Mouse (Mus musculus) myocyte (in vitro differentiated cells): ENCODE measurements around the gene Cd72. TPM values are rescaled to one million over a fixed set of nuclear protein-coding genes. Genes with fewer than 3 reads are reported as not detected.

Source experiments
- H3K27me3 ChIP-seq: one replicate; pipeline ENCODE4 v1.6.1; 2011; ENCODE audit not compliant: control insufficient read depth, insufficient read depth, insufficient read length
- H3K36me3 ChIP-seq: one replicate; pipeline ENCODE4 v1.6.1; 2011; ENCODE audit not compliant: control insufficient read depth, insufficient read depth
- H3K4me2 ChIP-seq: one replicate; pipeline ENCODE4 v1.6.1; 2011; ENCODE audit warnings: low read depth, control low read depth
- H3K4me3 ChIP-seq: one replicate; pipeline ENCODE4 v1.5.1; 2011; ENCODE audit warnings: mild to moderate bottlenecking, control low read depth, moderate library complexity
- H3K79me2 ChIP-seq: one replicate; pipeline ENCODE4 v1.6.1; 2011; ENCODE audit not compliant: control insufficient read depth, insufficient read depth
- H3ac ChIP-seq: one replicate; pipeline ENCODE4 v1.6.1; 2011; ENCODE audit not compliant: control insufficient read depth, insufficient read length
- CEBPB ChIP-seq: IDR thresholded peaks from 2 replicates; pipeline ENCODE4 v1.6.1; 2011; ENCODE audit warnings: mild to moderate bottlenecking, moderate library complexity; ENCODE audit not compliant: poor library complexity, insufficient read depth, severe bottlenecking
- E2F4 ChIP-seq: IDR thresholded peaks from one replicate; pipeline ENCODE4 v1.6.1; 2011; ENCODE audit warnings: mild to moderate bottlenecking, control low read depth, moderate library complexity; ENCODE audit not compliant: insufficient read depth
- MAX ChIP-seq: IDR thresholded peaks from one replicate; pipeline ENCODE4 v1.6.1; 2011; ENCODE audit warnings: low read depth, mild to moderate bottlenecking, control low read depth
- MYOD1 ChIP-seq, 3 experiments: IDR thresholded peaks; one replicate each; pipeline ENCODE4 v1.6.1; 2011; ENCODE audit warnings: control low read depth in 2 of 3, low read depth in 2 of 3, mild to moderate bottlenecking in 2 of 3, moderate library complexity in 1 of 3; ENCODE audit not compliant: insufficient read length in 2 of 3, control insufficient read depth in 1 of 3
- MYOG ChIP-seq, 3 experiments: IDR thresholded peaks; one replicate each; pipeline ENCODE4 v1.6.1; 2011; ENCODE audit warnings: control low read depth in 2 of 3, low read depth in 2 of 3, mild to moderate bottlenecking in 2 of 3; ENCODE audit not compliant: insufficient read length in 2 of 3, control insufficient read depth in 1 of 3, insufficient read depth in 1 of 3
- POLR2A ChIP-seq: IDR thresholded peaks from one replicate; pipeline ENCODE4 v1.6.1; 2011; ENCODE audit warnings: low read depth, mild to moderate bottlenecking, control low read depth, moderate library complexity; ENCODE audit not compliant: insufficient read length
- POLR2AphosphoS2 ChIP-seq: IDR thresholded peaks from one replicate; pipeline ENCODE4 v1.6.1; 2011; ENCODE audit warnings: low read depth, control low read depth; ENCODE audit not compliant: insufficient read length
- REST ChIP-seq: IDR thresholded peaks from one replicate; pipeline ENCODE4 v1.6.1; 2011; ENCODE audit warnings: mild to moderate bottlenecking, control low read depth, moderate library complexity; ENCODE audit not compliant: insufficient read depth, insufficient read length
- SRF ChIP-seq: IDR thresholded peaks from one replicate; pipeline ENCODE4 v1.6.1; 2011; ENCODE audit warnings: low read depth; ENCODE audit not compliant: control insufficient read depth, insufficient read length
- TCF12 ChIP-seq: IDR thresholded peaks from one replicate; pipeline ENCODE4 v1.6.1; 2011; ENCODE audit warnings: mild to moderate bottlenecking, control low read depth; ENCODE audit not compliant: poor library complexity, insufficient read depth, severe bottlenecking
- TCF3 ChIP-seq: IDR thresholded peaks from one replicate; pipeline ENCODE4 v1.6.1; 2011; ENCODE audit warnings: low read depth, control low read depth; ENCODE audit not compliant: insufficient read length
- USF1 ChIP-seq: IDR thresholded peaks from one replicate; pipeline ENCODE4 v1.6.1; 2011; ENCODE audit warnings: low read depth, mild to moderate bottlenecking, control low read depth, moderate library complexity
- polyA plus RNA-seq: library from polyadenylated mRNA; unstranded; fragments of >200 nt; fragmentation: generic; extraction: Trizol; gene quantifications from one replicate; pipeline ENCODE4 v1.2.1, GENCODE M21; 2012; ENCODE audit warnings: missing spikeins

Gene Cd72
- polyA plus RNA-seq, 1 experiment: 0.74 TPM

GRCm38 (mm10) chr4:43416071-43416490, 38.3 kb downstream of the Cd72 start:
- TF ChIP-seq REST (no peak), USF1 (no peak), POLR2A (no peak), TCF12 (no peak), E2F4 (no peak), MAX (no peak), CEBPB (no peak), TCF3 (no peak)
- Histone ChIP-seq H3ac (no peak overlapping the region), H3K79me2 (no peaks in the 10 kb centered on the region), H3K4me2 (no peak overlapping the region), H3K36me3 (no peaks in the 10 kb centered on the region), H3K4me3 (no peak overlapping the region), H3K27me3 (no peaks in the 10 kb centered on the region)

GRCm38 (mm10) chr4:43415221-43416070, 39.0 kb downstream of the Cd72 start:
- peak in 2 of 3 experiments; percentile 54 to 78 for TF ChIP-seq MYOD1 (IDR thresholded peaks at IDR 0.05; ENCODE audit: control insufficient read depth in 1 of 3, insufficient read length in 2 of 3, low read depth in 2 of 3)
- TF ChIP-seq MYOG (IDR thresholded peaks at IDR 0.05; ENCODE audit: control insufficient read depth in 1 of 3, insufficient read depth in 1 of 3, insufficient read length in 2 of 3, low read depth in 2 of 3): peak in 2 of 3 experiments; percentile 17 to 81
- TF ChIP-seq CEBPB: no peak
- TF ChIP-seq TCF3: peak; percentile 20
- TF ChIP-seq USF1: no peak
- no peak overlapping the region for H3ac ChIP-seq
- no peaks in the 10 kb centered on the region for H3K27me3 ChIP-seq
- H3K4me3 ChIP-seq: no peak overlapping the region
- H3K36me3 ChIP-seq: no peaks in the 10 kb centered on the region
- no peak overlapping the region for H3K4me2 ChIP-seq
- no peaks in the 10 kb centered on the region for H3K79me2 ChIP-seq

GRCm38 (mm10) chr4:43414761-43415160, 39.7 kb downstream of the Cd72 start:
- Histone ChIP-seq H3K36me3 (no peaks in the 10 kb centered on the region), H3K4me3 (no peak overlapping the region), H3K27me3 (no peaks in the 10 kb centered on the region), H3K79me2 (no peaks in the 10 kb centered on the region), H3ac (no peak overlapping the region), H3K4me2 (no peak overlapping the region)
- TF ChIP-seq SRF: no peak
- TF ChIP-seq POLR2AphosphoS2: no peak
- no peak for TF ChIP-seq MYOD1 (IDR thresholded peaks at IDR 0.05; ENCODE audit: control insufficient read depth in 1 of 3, insufficient read length in 2 of 3, low read depth in 2 of 3)
- no peak for TF ChIP-seq CEBPB
- no peak for TF ChIP-seq REST
- no peak for TF ChIP-seq USF1
- TF ChIP-seq POLR2A: no peak
- TF ChIP-seq MYOG (IDR thresholded peaks at IDR 0.05; ENCODE audit: control insufficient read depth in 1 of 3, insufficient read depth in 1 of 3, insufficient read length in 2 of 3, low read depth in 2 of 3): no peak
- no peak for TF ChIP-seq TCF12
- no peak for TF ChIP-seq E2F4
- no peak for TF ChIP-seq TCF3
- no peak for TF ChIP-seq MAX

- H3ac ChIP-seq: no peak overlapping the region
- H3K4me2 ChIP-seq: no peak overlapping the region
- H3K36me3 ChIP-seq: no peaks in the 10 kb centered on the region
- TF ChIP-seq TCF3: no peak
- TF ChIP-seq E2F4: no peak
- TF ChIP-seq CEBPB: no peak
- TF ChIP-seq SRF: no peak
- no peak for TF ChIP-seq POLR2A
- TF ChIP-seq POLR2AphosphoS2: no peak
- TF ChIP-seq MYOD1 (IDR thresholded peaks at IDR 0.05; ENCODE audit: control insufficient read depth in 1 of 3, insufficient read length in 2 of 3, low read depth in 2 of 3): no peak
- H3K27me3 ChIP-seq: no peaks in the 10 kb centered on the region
- no peak overlapping the region for H3K4me3 ChIP-seq
- no peaks in the 10 kb centered on the region for H3K79me2 ChIP-seq
Observed at GRCm38 (mm10) chr4:43407071-43407920, 47.1 kb downstream of the Cd72 start.
